Mouse (Mus musculus): Measurements from ENCODE around the gene Gm20388. TPM values are rescaled to one million over a fixed set of nuclear protein-coding genes. Genes with fewer than 3 reads are reported as not detected.

Gene Gm20388
- polyA plus RNA-seq, 1 experiment from 2014 or later = not detected

DNA sequence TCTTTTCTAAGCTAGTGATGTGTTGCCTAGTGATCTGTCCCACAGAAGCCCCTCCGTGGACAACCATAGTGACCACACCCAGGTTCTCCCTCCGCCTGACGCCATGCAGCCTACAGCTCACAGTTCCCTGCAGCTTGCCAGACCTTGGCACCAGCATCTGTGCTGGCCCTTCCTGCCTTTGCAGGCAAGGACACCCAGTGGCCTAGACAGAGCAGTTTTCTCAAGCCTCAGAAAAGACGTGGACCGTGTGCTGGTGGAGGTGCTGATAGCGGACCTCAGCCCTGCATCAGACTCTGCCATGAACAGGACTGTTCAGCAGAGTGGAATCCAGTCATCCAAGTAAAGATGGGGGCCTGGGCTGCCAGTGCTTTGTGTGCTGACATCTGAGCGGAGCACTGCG, 2899.7 kb downstream of the Gm20388 start:
- DNase-seq (ENCODE audit: low spot score) (no peak), ATAC-seq (ENCODE audit: insufficient number of reproducible peaks, low FRiP score, low TSS enrichment, low read depth) (no peak)
- no peaks in the 10 kb centered on the region for H3K27me3 ChIP-seq (ENCODE audit: control insufficient read depth, insufficient read depth, low read length)
- 81% methylated on average over 8 of the region's 8 CpGs for WGBS
- H3K9ac ChIP-seq (ENCODE audit: low read length) = no peak overlapping the region
- H3K4me2 ChIP-seq (ENCODE audit: low read depth, severe bottlenecking) = no peak overlapping the region
- H3K4me3 ChIP-seq (ENCODE audit: low read depth, low read length) = no peak overlapping the region
- H3K36me3 ChIP-seq (ENCODE audit: control insufficient read depth, insufficient read depth, low read length) = peaks cover 2% of the 10 kb centered on the region; the same call in 1 of the 2 replicates
- H3K9me3 ChIP-seq (ENCODE audit: control insufficient read depth, low read length) = no peaks in the 10 kb centered on the region
- no peak overlapping the region for H3K27ac ChIP-seq (replicated peaks; ENCODE audit: low read depth, low read length)
- H3K4me1 ChIP-seq (ENCODE audit: control insufficient read depth, insufficient read depth, low read length) = peaks cover 5% of the 10 kb centered on the region

DNA sequence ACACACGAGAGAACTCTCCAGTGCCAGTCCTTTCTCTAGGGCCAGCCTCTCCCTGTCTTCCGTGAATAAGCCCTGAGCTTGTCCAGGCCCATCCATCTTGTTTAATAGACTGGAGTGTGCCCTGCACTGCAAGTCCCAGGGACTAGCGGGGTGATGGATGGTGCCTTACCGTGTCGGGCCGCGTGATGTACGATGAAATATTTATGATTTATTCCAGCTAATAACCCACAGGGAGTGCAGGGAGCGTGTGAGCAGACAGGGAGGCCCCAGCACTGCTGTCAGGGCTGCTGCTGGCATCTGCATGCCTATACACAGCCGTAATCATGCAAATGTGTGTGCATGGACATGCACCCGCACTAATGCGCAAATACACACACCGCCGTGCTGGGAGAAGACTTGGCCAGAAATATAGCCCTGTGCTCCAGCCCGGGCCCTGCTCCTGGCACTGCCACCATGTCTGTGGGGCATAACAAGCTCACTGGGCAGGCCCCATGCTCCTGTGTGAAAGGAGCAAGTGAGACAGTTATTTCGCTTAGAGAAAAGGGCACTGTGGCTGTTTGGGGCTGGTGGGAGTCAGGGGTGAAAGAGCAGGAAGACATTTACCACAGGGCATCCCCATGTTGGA, 2901.3 kb downstream of the Gm20388 start:
- 0 out of 2 replicates have a peak, but pooled peaks cover 1% of the 10 kb centered on the region for H3K4me1 ChIP-seq (ENCODE audit: control insufficient read depth, insufficient read depth, low read length)
- no peak overlapping the region for H3K4me2 ChIP-seq (ENCODE audit: low read depth, severe bottlenecking)
- H3K27me3 ChIP-seq (ENCODE audit: control insufficient read depth, insufficient read depth, low read length) = no peaks in the 10 kb centered on the region
- H3K4me3 ChIP-seq (ENCODE audit: low read depth, low read length) = no peak overlapping the region
- no peak for ATAC-seq (ENCODE audit: insufficient number of reproducible peaks, low FRiP score, low TSS enrichment, low read depth)
- peaks cover 2% of the 10 kb centered on the region; the same call in 1 of the 2 replicates for H3K36me3 ChIP-seq (ENCODE audit: control insufficient read depth, insufficient read depth, low read length)
- H3K9ac ChIP-seq (ENCODE audit: low read length) = no peak overlapping the region
- H3K9me3 ChIP-seq (ENCODE audit: control insufficient read depth, low read length) = no peaks in the 10 kb centered on the region
- H3K27ac ChIP-seq (replicated peaks; ENCODE audit: low read depth, low read length) = no peak overlapping the region
- WGBS = 87% methylated on average over 16 of the region's 16 CpGs
- DNase-seq (ENCODE audit: low spot score) = no peak

DNA sequence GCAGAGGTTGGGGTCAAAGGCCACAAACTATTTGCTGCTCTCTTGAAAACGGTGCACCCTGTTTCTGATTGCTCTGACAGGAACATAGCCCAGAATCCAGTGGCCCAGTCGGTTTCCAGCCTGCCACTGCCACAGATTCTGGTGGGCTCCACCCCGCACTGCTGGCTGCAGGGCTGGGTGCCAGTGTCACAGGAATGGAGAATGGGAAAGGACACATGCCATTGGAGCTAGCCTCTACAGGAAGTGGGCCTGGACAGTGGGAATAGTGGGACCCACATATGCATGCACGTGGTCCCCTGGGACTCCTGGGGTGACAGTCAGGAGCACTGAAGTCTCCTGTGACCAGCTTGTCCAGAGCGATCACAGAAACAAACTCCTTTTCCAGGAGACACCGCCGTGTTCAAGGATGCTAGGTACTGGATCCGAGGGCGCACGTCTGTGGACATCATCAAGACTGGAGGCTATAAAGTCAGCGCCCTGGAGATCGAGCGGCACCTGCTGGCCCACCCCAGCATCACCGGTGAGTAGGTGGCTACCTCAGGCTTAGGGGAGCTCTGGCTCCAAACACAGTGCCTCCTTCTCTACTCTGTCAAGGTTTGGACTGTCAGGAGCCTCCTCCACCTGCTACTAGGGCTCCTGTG, 2902.1 kb downstream of the Gm20388 start:
- ATAC-seq (ENCODE audit: insufficient number of reproducible peaks, low FRiP score, low TSS enrichment, low read depth) (no peak), DNase-seq (ENCODE audit: low spot score) (peak; percentile 38)
- WGBS = 76% methylated on average over 14 of the region's 14 CpGs
- Histone ChIP-seq H3K27me3 (ENCODE audit: control insufficient read depth, insufficient read depth, low read length) (no peaks in the 10 kb centered on the region), H3K9me3 (ENCODE audit: control insufficient read depth, low read length) (no peaks in the 10 kb centered on the region), H3K4me3 (ENCODE audit: low read depth, low read length) (no peak overlapping the region), H3K27ac (replicated peaks; ENCODE audit: low read depth, low read length) (no peak overlapping the region), H3K4me1 (ENCODE audit: control insufficient read depth, insufficient read depth, low read length) (no peaks in the 10 kb centered on the region), H3K36me3 (ENCODE audit: control insufficient read depth, insufficient read depth, low read length) (peaks cover 2% of the 10 kb centered on the region; the same call in 1 of the 2 replicates), H3K9ac (ENCODE audit: low read length) (no peak overlapping the region), H3K4me2 (ENCODE audit: low read depth, severe bottlenecking) (no peak overlapping the region)

- H3K9ac ChIP-seq (ENCODE audit: low read length) = no peak overlapping the region
- no peak for ATAC-seq (ENCODE audit: insufficient number of reproducible peaks, low FRiP score, low TSS enrichment, low read depth)
- H3K27ac ChIP-seq (replicated peaks; ENCODE audit: low read depth, low read length) = no peak overlapping the region
- H3K27me3 ChIP-seq (ENCODE audit: control insufficient read depth, insufficient read depth, low read length) = no peaks in the 10 kb centered on the region
- DNase-seq (ENCODE audit: low spot score) = no peak
- no peak overlapping the region for H3K4me3 ChIP-seq (ENCODE audit: low read depth, low read length)
- no peaks in the 10 kb centered on the region for H3K9me3 ChIP-seq (ENCODE audit: control insufficient read depth, low read length)
- H3K4me1 ChIP-seq (ENCODE audit: control insufficient read depth, insufficient read depth, low read length) = no peaks in the 10 kb centered on the region
- 42% methylated on average over 7 of the region's 7 CpGs for WGBS
- peaks cover 2% of the 10 kb centered on the region; the same call in 1 of the 2 replicates for H3K36me3 ChIP-seq (ENCODE audit: control insufficient read depth, insufficient read depth, low read length)
- no peak overlapping the region for H3K4me2 ChIP-seq (ENCODE audit: low read depth, severe bottlenecking)
Measured at GRCm38 (mm10) chr8:122814608-122815007, 2904.0 kb downstream of the Gm20388 start.

DNA sequence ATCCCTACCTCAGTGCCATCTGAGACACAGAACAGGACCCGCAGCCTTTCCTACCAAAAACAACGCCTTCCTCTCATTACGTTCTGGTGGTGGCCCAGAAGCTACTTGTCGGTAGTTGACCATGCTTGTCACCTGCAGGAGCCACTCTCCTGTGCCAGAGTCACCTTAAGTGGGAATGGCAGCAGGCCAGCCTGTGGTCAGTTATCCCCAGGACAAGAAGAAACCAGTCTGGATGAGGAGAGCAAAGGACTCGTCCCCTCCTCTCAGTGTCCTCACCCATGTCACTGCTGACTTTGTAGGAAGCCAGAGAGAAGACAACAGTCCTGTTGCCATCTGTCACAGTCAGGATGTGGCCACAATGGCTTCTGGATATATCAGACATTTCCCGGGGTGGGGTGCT, 2906.3 kb downstream of the Gm20388 start:
- Histone ChIP-seq H3K4me1 (ENCODE audit: control insufficient read depth, insufficient read depth, low read length) (no peaks in the 10 kb centered on the region), H3K9me3 (ENCODE audit: control insufficient read depth, low read length) (no peaks in the 10 kb centered on the region), H3K27ac (replicated peaks; ENCODE audit: low read depth, low read length) (no peak overlapping the region), H3K9ac (ENCODE audit: low read length) (no peak overlapping the region), H3K4me2 (ENCODE audit: low read depth, severe bottlenecking) (no peak overlapping the region), H3K36me3 (ENCODE audit: control insufficient read depth, insufficient read depth, low read length) (no peaks in the 10 kb centered on the region; the same call in 1 of the 2 replicates), H3K4me3 (ENCODE audit: low read depth, low read length) (no peak overlapping the region), H3K27me3 (ENCODE audit: control insufficient read depth, insufficient read depth, low read length) (no peaks in the 10 kb centered on the region)
- 92% methylated on average over 6 of the region's 6 CpGs for WGBS
- ATAC-seq (ENCODE audit: insufficient number of reproducible peaks, low FRiP score, low TSS enrichment, low read depth) = no peak
- DNase-seq (ENCODE audit: low spot score) = no peak

DNA sequence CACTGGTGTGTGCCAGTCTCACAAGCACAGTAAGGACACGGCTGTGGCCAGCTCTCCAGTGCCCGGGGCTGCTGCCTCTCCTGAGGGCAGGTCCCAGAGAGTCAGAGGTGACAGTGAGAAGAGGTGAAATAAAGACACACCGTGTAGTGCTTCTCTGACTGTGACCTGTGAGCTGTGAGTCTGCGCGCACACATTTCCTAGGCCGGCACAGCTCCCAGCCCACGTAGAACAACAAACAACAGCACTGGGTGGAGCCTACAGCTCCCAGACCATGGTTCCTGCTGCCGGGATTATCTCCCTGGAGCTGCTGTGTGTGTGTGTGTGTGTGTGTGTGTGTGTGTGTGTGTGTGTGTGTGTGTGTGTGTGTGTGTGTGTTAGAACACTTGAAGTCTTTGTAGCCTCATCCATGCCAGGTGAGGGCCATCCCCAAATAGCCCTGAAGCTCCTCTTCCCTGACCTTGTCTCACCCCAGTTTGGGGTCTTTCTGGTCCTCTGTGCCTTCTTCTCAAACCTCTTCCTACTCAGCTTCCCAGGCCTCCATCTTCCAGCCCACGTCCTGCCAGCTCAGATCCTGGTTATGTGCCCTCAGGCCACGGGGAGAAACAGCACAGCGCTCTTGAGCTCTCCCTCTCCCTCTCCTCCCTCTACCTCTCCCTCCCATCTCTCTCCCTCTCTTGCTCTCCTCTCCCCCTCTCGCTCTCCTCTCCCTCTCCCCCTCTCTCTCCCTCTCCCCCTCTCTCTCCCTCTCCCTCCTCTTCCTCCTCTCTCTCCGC, 2907.3 kb downstream of the Gm20388 start:
- Histone ChIP-seq H3K27ac (replicated peaks; ENCODE audit: low read depth, low read length) (no peak overlapping the region), H3K9ac (ENCODE audit: low read length) (no peak overlapping the region), H3K4me1 (ENCODE audit: control insufficient read depth, insufficient read depth, low read length) (no peaks in the 10 kb centered on the region), H3K4me2 (ENCODE audit: low read depth, severe bottlenecking) (no peak overlapping the region), H3K27me3 (ENCODE audit: control insufficient read depth, insufficient read depth, low read length) (no peaks in the 10 kb centered on the region), H3K4me3 (ENCODE audit: low read depth, low read length) (no peak overlapping the region), H3K36me3 (ENCODE audit: control insufficient read depth, insufficient read depth, low read length) (no peaks in the 10 kb centered on the region), H3K9me3 (ENCODE audit: control insufficient read depth, low read length) (no peaks in the 10 kb centered on the region)
- DNase-seq (ENCODE audit: low spot score) (no peak), ATAC-seq (ENCODE audit: insufficient number of reproducible peaks, low FRiP score, low TSS enrichment, low read depth) (no peak)
- 55% methylated on average over 13 of the region's 13 CpGs for WGBS

- Histone ChIP-seq H3K36me3 (ENCODE audit: control insufficient read depth, insufficient read depth, low read length) (no peaks in the 10 kb centered on the region), H3K4me3 (ENCODE audit: low read depth, low read length) (no peak overlapping the region), H3K27ac (replicated peaks; ENCODE audit: low read depth, low read length) (no peak overlapping the region), H3K4me1 (ENCODE audit: control insufficient read depth, insufficient read depth, low read length) (peaks cover 6% of the 10 kb centered on the region; the same call in 1 of the 2 replicates), H3K9ac (ENCODE audit: low read length) (no peak overlapping the region), H3K4me2 (ENCODE audit: low read depth, severe bottlenecking) (no peak overlapping the region), H3K27me3 (ENCODE audit: control insufficient read depth, insufficient read depth, low read length) (no peaks in the 10 kb centered on the region), H3K9me3 (ENCODE audit: control insufficient read depth, low read length) (no peaks in the 10 kb centered on the region)
- 47% methylated on average over 11 of the region's 11 CpGs for WGBS
- ATAC-seq (ENCODE audit: insufficient number of reproducible peaks, low FRiP score, low TSS enrichment, low read depth) = no peak
- no peak for DNase-seq (ENCODE audit: low spot score)
Measured at GRCm38 (mm10) chr8:122819776-122820175, 2909.1 kb downstream of the Gm20388 start.

DNA sequence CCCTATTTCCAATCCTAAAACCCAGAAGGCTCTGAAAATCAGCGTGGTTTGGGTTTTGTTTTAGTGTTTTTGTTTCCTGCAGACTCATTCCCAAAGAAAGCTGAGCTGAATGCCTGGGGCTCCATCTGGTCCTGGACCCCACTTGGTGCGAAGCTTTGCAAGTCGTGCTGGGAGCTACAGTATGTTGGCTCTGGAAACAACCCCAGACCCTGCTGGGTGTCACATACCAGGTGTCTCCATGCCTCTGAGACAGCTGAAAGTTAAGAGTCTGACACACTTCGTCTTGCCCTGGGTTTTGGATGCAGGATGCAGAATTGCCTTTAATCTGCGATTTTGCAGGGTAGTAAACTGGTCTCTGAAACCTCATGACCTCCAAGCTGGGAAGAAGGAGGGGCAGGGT, 2913.9 kb downstream of the Gm20388 start:
- H3K27ac ChIP-seq (replicated peaks; ENCODE audit: low read depth, low read length) = peak overlapping the region; percentile 42; the same call in 1 of the 2 replicates
- DNase-seq (ENCODE audit: low spot score) = peak; percentile 42
- no peak for ATAC-seq (ENCODE audit: insufficient number of reproducible peaks, low FRiP score, low TSS enrichment, low read depth)

More for the DNA sequence above, 2913.9 kb downstream of the Gm20388 start:
- no peak overlapping the region for H3K4me2 ChIP-seq (ENCODE audit: low read depth, severe bottlenecking)
- no peak overlapping the region; the same call in 1 of the 2 replicates for H3K9ac ChIP-seq (ENCODE audit: low read length)
- H3K4me1 ChIP-seq (ENCODE audit: control insufficient read depth, insufficient read depth, low read length) = peaks cover 15% of the 10 kb centered on the region; the same call in 1 of the 2 replicates
- H3K27me3 ChIP-seq (ENCODE audit: control insufficient read depth, insufficient read depth, low read length) = no peaks in the 10 kb centered on the region
- H3K4me3 ChIP-seq (ENCODE audit: low read depth, low read length) = no peak overlapping the region
- no peaks in the 10 kb centered on the region for H3K36me3 ChIP-seq (ENCODE audit: control insufficient read depth, insufficient read depth, low read length)
- no peaks in the 10 kb centered on the region for H3K9me3 ChIP-seq (ENCODE audit: control insufficient read depth, low read length)
- WGBS = 32% methylated on average over 5 of the region's 5 CpGs
